Mouse (Mus musculus) midbrain, embryonic 14.5 days (tissue): ENCODE data around the gene Mybph. TPM values are rescaled to one million over a fixed set of nuclear protein-coding genes. Genes with fewer than 3 reads are reported as not detected.

Source experiments
- ATAC-seq: fragments of 200-750 bp; cut with Nextera tagmentation; 2 replicates; pipeline ENCODE4 v1.8.0; 2017; ENCODE audit warnings: moderate number of reproducible peaks, moderate library complexity; ENCODE audit not compliant: low FRiP score, low TSS enrichment
- DNase-seq: peaks from one replicate; pipeline ENCODE4 v3.0.0-alpha.2; 2015
- H3K27ac ChIP-seq: fragments of 300-500 bp; sonication (generic); replicated peaks from 2 replicates; pipeline ENCODE4 v1.5.1; 2014; ENCODE audit warnings: mild to moderate bottlenecking, low read depth, low read length, moderate library complexity
- H3K27me3 ChIP-seq: fragments of 300-500 bp; sonication (generic); 2 replicates; pipeline ENCODE4 v1.6.1; 2014; ENCODE audit warnings: low read length, control low read depth, mixed read lengths; ENCODE audit not compliant: control insufficient read depth, insufficient read depth
- H3K36me3 ChIP-seq: fragments of 300-500 bp; sonication (generic); 2 replicates; pipeline ENCODE4 v1.6.1; 2014; ENCODE audit warnings: low read length, control low read depth; ENCODE audit not compliant: control insufficient read depth, insufficient read depth
- H3K4me1 ChIP-seq: fragments of 300-500 bp; sonication (generic); 2 replicates; pipeline ENCODE4 v1.6.1; 2014; ENCODE audit warnings: mild to moderate bottlenecking, antibody characterized with exemption, low read length, control low read depth; ENCODE audit not compliant: control insufficient read depth, insufficient read depth
- H3K4me2 ChIP-seq: fragments of 300-500 bp; sonication (generic); 2 replicates; pipeline ENCODE4 v1.6.1; 2014; ENCODE audit warnings: mild to moderate bottlenecking, low read length, moderate library complexity
- H3K4me3 ChIP-seq: fragments of 300-500 bp; sonication (generic); replicated peaks from 2 replicates; pipeline ENCODE4 v1.5.1; 2014; ENCODE audit warnings: low read depth, low read length
- H3K9ac ChIP-seq: fragments of 300-500 bp; sonication (generic); replicated peaks from 2 replicates; pipeline ENCODE4 v1.6.1; 2014; ENCODE audit warnings: mild to moderate bottlenecking, low read length, moderate library complexity
- H3K9me3 ChIP-seq: fragments of 300-500 bp; sonication (generic); 2 replicates; pipeline ENCODE4 v1.6.1; 2016; ENCODE audit warnings: low read length, control low read depth, mixed read lengths; ENCODE audit not compliant: control insufficient read depth
- WGBS: fragments of 180-500 bp; shearing (Covaris S2); extraction: QIAGEN DNeasy Blood & Tissue Kit; methylation state at CpG from one replicate; pipeline ENCODE4 v1.1.7; 2014; 5-methylcytosine and 5-hydroxymethylcytosine counted together
- polyA plus RNA-seq: library from polyadenylated mRNA; unstranded; fragments of >200 nt; fragmentation: Nextera tagmentation; extraction: Ambion mirVana; gene quantifications from 2 replicates; pipeline ENCODE4 v1.2.1, GENCODE M21; 2014

Mybph gene
- polyA plus RNA-seq, 1 experiment from 2014 or later: 0.12 TPM

DNA sequence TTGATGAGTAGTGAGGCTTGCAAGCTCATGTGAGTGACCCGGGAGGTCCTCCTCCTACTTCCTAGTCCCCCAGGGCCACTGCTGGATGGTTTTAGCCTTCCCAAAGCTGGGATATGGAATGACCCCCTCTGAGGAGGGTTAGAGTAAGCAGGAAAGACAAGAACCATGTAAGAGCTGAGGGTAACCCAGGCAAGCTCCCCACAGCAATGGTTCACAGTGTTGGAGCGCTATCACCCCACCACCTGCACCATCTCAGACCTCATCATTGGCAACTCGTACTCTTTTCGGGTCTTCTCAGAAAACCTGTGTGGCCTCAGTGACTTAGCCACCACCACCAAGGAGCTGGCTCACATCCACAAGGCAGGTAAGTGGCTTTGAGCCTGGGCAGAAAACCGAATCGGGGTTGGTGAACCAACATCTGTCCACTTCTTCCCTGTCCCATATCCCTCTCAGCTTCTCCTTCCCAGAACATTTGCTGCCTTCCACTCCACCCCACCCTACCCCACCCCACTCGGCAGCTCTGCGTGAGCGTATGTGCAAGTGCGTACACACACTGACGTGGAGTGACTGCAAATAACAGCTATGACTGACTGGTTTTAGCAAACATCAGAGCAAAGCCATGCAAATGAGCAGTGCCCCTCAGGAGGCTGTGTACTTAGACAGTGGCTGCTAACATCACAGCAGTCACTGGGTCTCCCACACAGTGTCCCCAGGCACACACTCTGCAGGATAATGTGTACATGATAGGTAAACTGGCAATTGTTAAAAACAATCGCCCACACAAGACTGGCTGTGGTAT lies 5.1 kb downstream of the Mybph start:
- Histone ChIP-seq H3K27ac (peak overlapping the region; percentile 26; the same call in 1 of the 2 replicates), H3K4me1 (no peaks in the 10 kb centered on the region), H3K4me2 (no peak overlapping the region), H3K9me3 (no peaks in the 10 kb centered on the region), H3K27me3 (no peaks in the 10 kb centered on the region), H3K36me3 (no peaks in the 10 kb centered on the region), H3K9ac (no peak overlapping the region), H3K4me3 (no peak overlapping the region)
- 75% methylated on average over 12 of the region's 12 CpGs for WGBS
- ATAC-seq (no peak), DNase-seq (peak; percentile 54)

GRCm38 (mm10) chr1:134200481-134200880 lies 7.2 kb downstream of the Mybph start:
- H3K36me3 ChIP-seq: no peaks in the 10 kb centered on the region
- no peak overlapping the region for H3K27ac ChIP-seq
- H3K9me3 ChIP-seq: no peaks in the 10 kb centered on the region
- DNase-seq (no peak), ATAC-seq (no peak)
- no peak overlapping the region for H3K9ac ChIP-seq
- H3K4me1 ChIP-seq: no peaks in the 10 kb centered on the region
- 65% methylated on average over 2 of the region's 2 CpGs for whole genome bisulfite sequencing
- H3K4me2 ChIP-seq: no peak overlapping the region
- no peak overlapping the region for H3K4me3 ChIP-seq
- no peaks in the 10 kb centered on the region for H3K27me3 ChIP-seq

DNA sequence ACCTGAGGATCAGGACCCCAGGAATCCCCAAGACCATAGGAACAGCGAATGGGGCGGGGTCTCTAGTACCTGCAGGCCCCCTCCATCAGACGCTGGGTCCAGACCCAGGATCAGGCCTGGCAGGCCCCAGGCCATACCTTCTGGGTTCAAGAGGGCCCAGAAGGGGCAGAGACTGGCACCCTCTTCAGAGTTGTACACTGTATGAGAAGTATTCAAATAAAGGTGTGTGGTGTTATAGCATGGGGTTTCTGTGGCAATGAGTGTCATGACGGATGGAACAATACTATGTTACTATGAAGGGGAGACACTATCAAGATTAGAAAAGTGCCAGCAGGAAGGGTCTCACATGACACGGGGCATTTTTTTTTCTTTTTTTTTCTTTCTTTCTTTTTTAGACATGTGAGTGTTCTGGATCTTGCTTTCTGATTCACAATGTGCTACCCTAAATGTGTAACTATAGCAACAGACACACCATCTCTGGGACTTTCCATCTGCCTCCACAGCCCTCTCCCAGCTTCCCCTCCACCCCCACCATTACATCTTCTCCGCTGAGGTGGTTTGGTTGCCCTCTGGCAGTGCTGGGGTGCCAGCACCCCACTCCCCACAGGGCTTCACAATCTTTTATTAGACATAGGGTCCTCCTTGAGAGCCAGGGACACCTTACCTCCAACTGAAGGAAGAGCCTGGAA lies 7.9 kb downstream of the Mybph start:
- Histone ChIP-seq H3K9ac (no peak overlapping the region), H3K4me3 (no peak overlapping the region), H3K27me3 (no peaks in the 10 kb centered on the region), H3K27ac (no peak overlapping the region), H3K4me2 (no peak overlapping the region), H3K9me3 (no peaks in the 10 kb centered on the region), H3K4me1 (no peaks in the 10 kb centered on the region), H3K36me3 (no peaks in the 10 kb centered on the region)
- ATAC-seq: no peak
- no peak for DNase-seq
- 84% methylated on average over 6 of the region's 6 CpGs for whole genome bisulfite sequencing

DNA sequence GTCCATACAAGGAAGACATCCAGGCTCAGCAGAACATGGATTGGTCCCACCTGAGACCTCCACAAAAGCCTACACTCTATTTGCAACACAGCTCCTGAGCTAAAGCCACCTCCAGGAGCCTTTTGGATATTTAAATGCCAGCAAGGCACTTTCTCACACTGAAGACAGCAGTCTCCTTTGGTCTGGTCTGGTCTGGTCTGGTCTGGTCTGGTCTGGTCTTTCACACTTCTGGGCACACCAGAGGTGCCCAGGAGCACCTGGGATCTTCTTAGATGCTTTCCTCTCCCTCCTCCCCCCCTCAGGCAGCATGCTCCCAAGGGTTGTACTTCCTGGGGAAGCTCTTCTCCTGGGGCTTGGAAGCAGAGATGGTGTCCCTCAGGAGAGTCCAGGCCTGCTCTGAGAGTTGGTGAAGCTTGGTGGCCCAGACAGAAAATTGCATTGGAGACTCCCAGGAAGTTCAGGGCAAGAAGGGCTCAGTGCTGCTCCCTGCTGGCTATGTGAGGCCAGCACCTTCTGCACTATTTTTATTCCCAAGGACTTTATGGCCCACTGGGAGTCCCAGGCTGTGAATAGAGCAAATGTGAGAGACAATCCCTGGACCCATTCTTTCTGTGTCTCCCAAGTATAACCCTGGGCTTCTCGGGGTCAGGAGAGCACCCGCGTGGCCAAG lies 8.6 kb downstream of the Mybph start:
- no peak overlapping the region for H3K27ac ChIP-seq
- peak; percentile 45 for DNase-seq
- H3K4me3 ChIP-seq: no peak overlapping the region
- no peak for ATAC-seq
- WGBS: 43% methylated on average over 3 of the region's 3 CpGs
- no peaks in the 10 kb centered on the region for H3K27me3 ChIP-seq
- no peak overlapping the region for H3K9ac ChIP-seq
- H3K9me3 ChIP-seq: no peaks in the 10 kb centered on the region
- H3K36me3 ChIP-seq: no peaks in the 10 kb centered on the region
- no peak overlapping the region for H3K4me2 ChIP-seq
- no peaks in the 10 kb centered on the region for H3K4me1 ChIP-seq

GRCm38 (mm10) chr1:134204230-134204629 lies 11.0 kb downstream of the Mybph start:
- Histone ChIP-seq H3K36me3 (no peaks in the 10 kb centered on the region), H3K27me3 (no peaks in the 10 kb centered on the region), H3K27ac (no peak overlapping the region), H3K9ac (no peak overlapping the region), H3K9me3 (no peaks in the 10 kb centered on the region), H3K4me2 (no peak overlapping the region), H3K4me3 (no peak overlapping the region), H3K4me1 (no peaks in the 10 kb centered on the region)
- ATAC-seq (no peak), DNase-seq (no peak)
- 95% methylated on average over 13 of the region's 13 CpGs for WGBS

DNA sequence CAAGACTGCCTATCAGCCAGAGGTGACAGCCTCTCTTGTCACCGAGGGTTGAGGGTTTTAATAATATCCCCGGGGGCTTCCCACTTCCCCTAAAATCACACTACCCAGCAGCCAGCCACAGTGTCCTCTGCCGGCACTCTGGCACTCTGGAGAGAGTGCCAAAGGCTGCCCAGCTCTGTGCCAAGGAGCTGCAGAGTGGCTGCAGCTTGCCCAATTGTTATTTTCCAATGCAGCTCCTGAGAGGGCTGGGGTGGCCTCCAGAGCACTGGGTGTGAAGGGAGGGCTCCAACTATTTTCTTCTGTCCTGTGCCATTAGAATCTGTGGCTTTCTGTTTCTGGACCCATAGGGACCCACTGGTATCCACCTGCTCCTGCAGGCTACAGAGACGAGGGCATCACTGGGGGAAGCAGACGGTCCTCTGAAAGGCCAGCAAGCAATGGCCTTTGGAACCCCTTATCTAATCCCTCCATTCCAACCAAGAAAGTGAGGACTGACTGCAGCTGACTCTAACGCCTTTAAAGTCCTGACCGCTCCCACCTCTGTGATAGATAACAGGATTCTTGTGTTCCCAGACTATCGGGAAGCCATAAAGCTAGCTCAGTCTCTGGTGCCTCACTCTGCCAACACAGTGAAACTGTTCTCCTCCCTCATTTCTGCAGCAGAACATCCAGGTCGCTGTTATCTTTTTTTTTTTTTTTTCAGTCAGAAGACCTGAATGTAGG lies 12.2 kb downstream of the Mybph start:
- WGBS: 62% methylated on average over 9 of the region's 9 CpGs
- 0 out of 2 replicates have a peak overlapping the region, but pooled peaks have one; percentile 13 for H3K27ac ChIP-seq
- no peaks in the 10 kb centered on the region for H3K27me3 ChIP-seq
- no peaks in the 10 kb centered on the region for H3K9me3 ChIP-seq
- H3K36me3 ChIP-seq: no peaks in the 10 kb centered on the region
- ATAC-seq: no peak
- no peak overlapping the region for H3K4me2 ChIP-seq
- H3K4me3 ChIP-seq: no peak overlapping the region
- DNase-seq: no peak
- no peak overlapping the region for H3K9ac ChIP-seq
- no peaks in the 10 kb centered on the region for H3K4me1 ChIP-seq

- no peak overlapping the region for H3K9ac ChIP-seq
- no peaks in the 10 kb centered on the region for H3K27me3 ChIP-seq
- ATAC-seq (no peak), DNase-seq (no peak)
- H3K4me2 ChIP-seq: no peak overlapping the region
- no peak overlapping the region for H3K4me3 ChIP-seq
- WGBS: 63% methylated on average over 5 of the region's 5 CpGs
- H3K36me3 ChIP-seq: no peaks in the 10 kb centered on the region
- H3K4me1 ChIP-seq: no peaks in the 10 kb centered on the region
- no peak overlapping the region for H3K27ac ChIP-seq
- H3K9me3 ChIP-seq: no peaks in the 10 kb centered on the region
Measured at GRCm38 (mm10) chr1:134206085-134206484, 12.8 kb downstream of the Mybph start.

GRCm38 (mm10) chr1:134210179-134210755 lies 17.0 kb downstream of the Mybph start:
- WGBS: 40% methylated on average over 6 of the region's 6 CpGs
- H3K4me2 ChIP-seq: no peak overlapping the region

More at GRCm38 (mm10) chr1:134210179-134210755, 17.0 kb downstream of the Mybph start:
- DNase-seq: no peak
- Histone ChIP-seq H3K9me3 (no peaks in the 10 kb centered on the region), H3K9ac (no peak overlapping the region), H3K4me1 (no peaks in the 10 kb centered on the region), H3K27ac (no peak overlapping the region), H3K27me3 (no peaks in the 10 kb centered on the region), H3K4me3 (no peak overlapping the region), H3K36me3 (no peaks in the 10 kb centered on the region)
- ATAC-seq: no peak
